Mouse (Mus musculus) erythroblast, embryonic 14.5 days (primary cell): ENCODE data around the gene Atoh7.

Source experiments
- GATA1 ChIP-seq: IDR thresholded peaks from 2 replicates; pipeline ENCODE4 v1.6.1; 2012; ENCODE audit warnings: low read length, inconsistent platforms, mixed read lengths
- TAL1 ChIP-seq: IDR thresholded peaks from 3 replicates; pipeline ENCODE4 v1.6.1; 2012; ENCODE audit warnings: low read length, inconsistent platforms, mixed read lengths

- TF ChIP-seq GATA1 (no peak), TAL1 (no peak)
Measured at GRCm38 (mm10) chr10:63059862-63060261, 39.6 kb upstream of the Atoh7 start, which contains the start of gene Pbld1.
